Mouse (Mus musculus): ENCODE measurements around the gene Trmt112.
A peak's percentile ranks its signal among the peaks of the same experiment; 100 is the strongest.
"Not testable (repeated sequence)": the region's sequence is repeated elsewhere in the genome, so short reads cannot be mapped to it uniquely, and the experiment has no call there.

Trmt112 gene

DNA sequence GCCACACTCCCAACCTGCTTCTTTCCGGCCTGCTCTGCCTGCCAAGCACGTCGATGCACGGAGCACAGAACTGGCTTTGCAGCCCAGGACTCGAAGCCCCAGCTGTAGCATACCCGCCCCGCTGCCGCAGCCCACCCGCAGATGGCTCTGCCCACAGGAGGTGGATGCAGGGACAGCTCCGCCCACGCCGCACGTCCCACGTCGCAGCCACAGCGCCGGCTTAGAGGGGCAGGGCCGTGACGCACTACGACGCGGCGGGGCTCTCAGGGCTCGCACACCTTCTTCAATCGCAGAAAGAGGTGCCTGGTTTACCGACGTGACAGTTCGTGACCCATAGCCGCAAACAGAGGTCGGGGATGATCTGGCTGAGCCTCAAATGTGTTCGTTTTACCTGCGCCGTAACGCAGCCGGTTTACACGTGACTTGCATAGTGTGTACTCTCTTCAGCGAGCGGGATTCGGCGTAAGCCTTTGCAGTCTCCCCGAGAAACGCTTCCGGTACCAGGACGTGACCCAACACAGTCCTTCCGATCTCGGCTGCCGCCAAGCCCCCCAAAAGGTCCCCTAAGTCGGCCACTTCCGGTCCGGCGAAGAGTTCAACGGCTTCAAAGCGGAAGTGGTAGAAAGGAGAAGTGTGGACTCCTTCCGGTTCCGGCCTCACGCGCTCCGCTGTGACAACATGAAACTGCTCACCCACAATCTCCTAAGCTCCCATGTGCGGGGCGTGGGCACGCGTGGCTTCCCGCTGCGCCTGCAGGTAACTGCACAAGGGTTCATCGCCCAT is at the start of gene Trmt112, which contains the start of gene Prdx5:
TSS of gene Trmt112 (plus strand) at position 192 of the 783 bp plus-strand sequence.
TSS of gene Prdx5 (minus strand) at position 600 of the 783 bp plus-strand sequence.
- peak; percentile 91 for DNase-seq (ENCODE audit: low spot score)

DNA sequence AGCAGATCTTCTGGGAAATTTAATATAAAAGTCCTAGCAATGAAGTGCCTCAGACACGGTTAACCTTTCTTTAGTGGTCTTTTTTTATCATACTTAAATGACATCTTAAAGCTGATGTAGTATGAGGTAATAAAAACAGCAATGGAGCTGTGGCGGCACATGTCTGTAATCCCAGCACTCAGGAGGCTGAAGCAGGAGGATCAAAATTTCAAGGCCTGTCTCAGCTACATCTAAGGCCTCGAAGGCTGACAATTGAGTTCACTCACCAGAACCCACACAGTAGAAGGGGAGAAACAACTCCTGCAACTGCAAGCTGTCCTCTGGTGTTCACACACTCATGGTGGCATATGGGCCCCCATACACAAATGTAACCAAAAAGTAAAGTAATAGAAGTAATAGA is 49.5 kb upstream of the Trmt112 start:
- no peak for DNase-seq (ENCODE audit: low spot score)

DNA sequence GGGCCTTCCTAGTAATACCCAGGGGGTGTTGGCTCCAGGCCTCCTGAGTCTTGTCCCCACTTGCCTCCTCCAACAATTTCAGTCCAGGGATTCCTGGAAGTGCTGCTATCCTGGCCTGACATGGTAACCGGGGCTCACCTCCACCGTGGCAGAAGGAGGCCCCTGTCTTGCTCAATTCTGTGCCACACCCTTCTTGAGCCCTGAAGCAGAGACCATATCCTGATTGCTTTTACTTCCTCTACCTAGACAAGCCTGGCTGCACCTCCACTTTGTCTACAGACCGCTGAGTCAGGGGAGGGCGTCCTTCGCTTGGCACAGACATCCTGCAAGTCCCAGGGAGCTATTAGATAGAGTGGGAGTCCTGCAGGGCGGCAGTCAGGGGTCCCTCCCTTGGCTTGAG is 48.8 kb upstream of the Trmt112 start:
- DNase-seq (ENCODE audit: low spot score): no peak

DNA sequence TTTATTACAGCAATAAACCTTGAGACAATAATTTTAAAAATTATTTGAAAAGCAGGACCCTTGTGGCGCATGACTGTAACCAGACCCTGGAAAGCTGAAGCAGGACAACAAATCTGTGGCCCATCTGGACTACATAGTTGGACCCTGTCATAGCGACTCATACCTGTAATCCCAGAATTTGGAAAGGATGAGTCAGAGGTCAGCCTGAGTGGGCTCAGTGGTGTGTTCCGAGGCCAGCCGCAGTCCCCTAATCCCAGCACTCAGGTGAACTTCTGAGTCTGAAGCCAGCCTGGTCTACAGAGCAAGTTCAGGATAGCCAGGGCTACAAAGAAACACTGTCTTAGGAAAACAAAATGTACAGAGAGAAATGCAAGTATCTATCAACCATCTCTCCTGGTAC is 48.0 kb upstream of the Trmt112 start:
- no peak for DNase-seq (ENCODE audit: low spot score)

DNA sequence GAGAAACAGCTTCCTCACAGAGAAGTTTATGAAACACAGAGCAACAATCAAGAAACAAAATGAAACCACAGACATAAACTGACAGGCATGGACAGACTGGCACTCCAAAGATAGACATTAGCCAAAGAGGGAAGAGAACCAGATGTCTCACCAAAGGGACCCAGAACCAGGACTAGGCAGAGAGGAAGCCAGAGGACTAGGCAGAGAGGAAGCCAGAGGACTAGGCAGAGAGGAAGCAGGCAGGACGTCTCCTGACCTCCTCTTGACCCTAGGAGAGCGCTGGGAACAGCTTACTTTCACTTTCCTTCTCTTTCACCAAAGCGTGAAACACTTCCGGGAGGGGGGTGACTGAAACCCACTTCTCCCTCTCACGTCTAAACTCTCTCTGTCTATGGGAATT is 40.1 kb upstream of the Trmt112 start:
- DNase-seq (ENCODE audit: low spot score): peak; percentile 46

DNA sequence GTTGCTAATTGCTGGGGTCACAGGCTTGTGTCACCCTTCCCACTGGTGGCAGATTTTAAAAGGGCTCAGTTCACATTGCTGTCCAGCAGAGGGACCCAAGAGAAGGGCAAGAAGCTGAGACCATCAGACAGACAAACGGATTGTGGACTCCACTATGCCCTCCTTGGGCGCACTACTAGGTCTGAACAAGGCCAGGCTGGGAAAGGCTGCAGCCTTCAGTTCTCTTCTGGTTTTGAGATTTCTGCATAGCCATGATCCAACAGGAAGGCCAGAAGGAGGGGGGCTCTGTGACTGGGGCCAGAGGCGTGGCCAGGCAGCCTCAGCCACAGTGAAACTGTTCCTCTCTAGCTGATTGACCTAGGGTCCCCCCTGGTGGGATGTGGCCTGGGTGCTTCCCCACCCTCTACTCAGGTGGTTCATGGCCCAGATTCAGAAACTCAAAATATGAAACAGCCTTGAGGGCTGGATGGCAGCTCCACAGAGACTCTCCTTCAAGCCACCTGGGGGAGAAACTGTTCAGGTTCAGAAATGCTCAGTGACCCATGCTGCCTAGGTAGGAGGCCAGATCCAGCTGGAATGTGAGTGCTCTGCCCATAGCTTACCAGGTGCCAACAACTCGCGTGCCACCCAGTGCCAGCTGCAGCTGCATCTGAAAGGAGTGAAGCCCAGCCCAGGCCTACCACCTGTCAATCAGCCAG is 37.8 kb upstream of the Trmt112 start:
- no peak for DNase-seq (ENCODE audit: low spot score)

DNA sequence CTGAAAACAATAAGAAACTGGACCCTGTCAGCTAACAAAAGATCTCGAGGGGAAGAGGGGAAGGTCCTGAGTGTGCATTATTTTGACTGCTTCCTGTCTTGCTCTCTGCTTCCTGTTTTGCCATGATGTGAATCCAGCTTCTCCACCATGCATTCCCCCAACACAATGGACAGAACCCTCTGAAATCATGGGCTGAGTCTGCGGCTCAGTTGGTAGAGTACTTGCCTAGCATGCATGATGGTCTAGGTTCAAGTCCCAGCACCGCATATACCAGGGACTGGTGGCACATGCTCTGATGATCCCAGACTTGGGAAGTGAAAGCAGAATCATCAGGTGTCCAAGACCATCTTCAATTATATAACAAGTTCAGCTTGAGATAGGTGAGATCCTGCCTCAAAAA is 36.8 kb upstream of the Trmt112 start:
- no peak for DNase-seq (ENCODE audit: low spot score)

DNA sequence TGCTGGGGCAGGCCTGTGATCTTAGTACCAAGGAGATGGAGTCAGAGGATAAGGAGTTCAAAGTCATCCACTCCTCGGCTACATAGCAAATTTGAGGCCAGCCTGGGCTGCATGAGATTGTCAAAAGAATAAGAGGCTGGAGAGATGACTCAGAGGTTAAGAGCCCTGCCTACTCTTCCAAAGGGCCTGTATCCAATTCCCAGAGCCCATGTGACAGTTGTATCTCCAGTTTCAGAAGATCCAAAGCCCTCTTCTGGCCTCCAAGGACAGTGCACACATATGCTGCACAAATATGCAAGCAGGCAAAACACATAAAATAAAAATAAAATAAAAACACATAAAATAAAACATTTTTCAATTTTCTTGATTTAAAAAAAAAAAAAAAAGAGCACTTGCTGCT is 35.2 kb upstream of the Trmt112 start:
- no peak for DNase-seq (ENCODE audit: low spot score)

DNA sequence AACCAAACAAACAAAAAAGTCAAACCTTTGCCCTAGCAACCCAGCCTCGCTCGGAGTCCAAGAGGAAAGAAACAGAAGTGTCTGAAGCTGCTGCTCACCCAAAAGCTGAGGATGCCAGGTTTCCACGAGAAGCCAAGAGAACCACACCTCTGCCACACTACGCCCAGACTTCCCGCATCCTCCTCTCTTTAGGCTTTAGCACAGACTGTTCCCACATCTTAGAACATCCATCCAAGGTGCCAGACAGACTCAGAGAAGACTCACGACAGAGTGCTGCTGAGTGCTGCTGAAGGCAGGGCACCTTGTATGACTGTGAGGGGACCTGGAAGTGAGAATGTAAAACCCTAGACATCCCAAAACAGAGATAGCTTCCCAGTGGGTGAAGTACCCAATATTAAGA is 33.7 kb upstream of the Trmt112 start:
- DNase-seq (ENCODE audit: low spot score): no peak

DNA sequence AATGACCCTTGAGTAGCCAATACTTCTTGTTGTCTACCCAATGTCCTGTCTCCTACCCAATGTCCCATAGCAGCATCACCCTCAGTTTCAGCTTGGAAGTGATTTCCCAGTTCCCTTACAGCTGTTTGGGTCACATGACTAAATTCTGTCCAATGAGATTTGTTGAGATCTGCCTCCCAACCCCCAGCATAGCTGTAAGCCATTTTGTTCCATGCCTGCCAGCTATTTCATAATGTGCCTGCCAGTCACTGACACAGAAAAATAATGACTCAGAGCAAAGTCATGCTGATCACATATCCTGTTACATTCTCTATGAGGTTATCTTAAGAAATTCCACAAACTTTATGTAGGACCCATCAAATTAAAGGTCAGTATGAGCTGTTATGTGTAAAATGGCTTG is 32.7 kb upstream of the Trmt112 start:
- DNase-seq (ENCODE audit: low spot score): no peak

DNA sequence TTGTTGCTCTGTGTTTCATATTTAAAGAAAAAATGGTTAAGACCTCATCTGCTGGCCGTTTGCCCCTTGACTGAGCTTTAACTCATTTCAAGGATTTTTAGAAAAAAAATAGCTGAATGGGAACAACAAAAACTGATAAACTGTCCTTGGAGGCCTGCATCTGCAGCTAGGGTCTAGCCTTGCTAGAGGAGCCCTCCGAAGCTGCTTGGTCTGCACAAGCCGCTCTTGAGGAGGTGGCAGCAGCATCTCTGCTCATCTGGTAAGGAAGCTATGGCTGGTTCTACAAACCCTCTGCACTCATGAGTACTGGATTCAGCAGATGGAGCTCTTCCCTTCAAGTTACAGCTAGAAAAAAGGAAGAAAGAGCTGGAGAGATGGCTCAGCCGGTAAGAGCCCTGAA is 31.5 kb upstream of the Trmt112 start:
- DNase-seq (ENCODE audit: low spot score): peak; percentile 44

DNA sequence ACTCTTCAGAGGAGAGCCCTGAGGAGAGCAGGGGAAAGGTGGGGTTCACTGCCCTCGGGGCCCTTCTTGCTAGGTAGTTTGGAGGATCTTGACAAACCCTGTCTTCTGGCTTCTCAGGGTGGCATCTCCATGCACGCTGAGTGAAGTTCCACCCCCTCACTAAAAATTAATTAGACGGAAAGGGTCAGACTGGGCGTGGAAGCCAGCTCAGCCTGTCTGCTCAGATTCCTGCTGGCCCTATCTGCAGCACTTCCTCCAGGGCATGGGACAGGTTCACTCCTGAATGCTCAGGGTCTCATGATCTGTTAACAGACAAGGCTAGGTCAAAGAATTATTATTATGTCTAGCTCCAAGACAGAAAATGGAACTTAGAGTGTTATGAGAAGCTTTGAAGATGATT is 17.0 kb upstream of the Trmt112 start:
- no peak for DNase-seq (ENCODE audit: low spot score)

DNA sequence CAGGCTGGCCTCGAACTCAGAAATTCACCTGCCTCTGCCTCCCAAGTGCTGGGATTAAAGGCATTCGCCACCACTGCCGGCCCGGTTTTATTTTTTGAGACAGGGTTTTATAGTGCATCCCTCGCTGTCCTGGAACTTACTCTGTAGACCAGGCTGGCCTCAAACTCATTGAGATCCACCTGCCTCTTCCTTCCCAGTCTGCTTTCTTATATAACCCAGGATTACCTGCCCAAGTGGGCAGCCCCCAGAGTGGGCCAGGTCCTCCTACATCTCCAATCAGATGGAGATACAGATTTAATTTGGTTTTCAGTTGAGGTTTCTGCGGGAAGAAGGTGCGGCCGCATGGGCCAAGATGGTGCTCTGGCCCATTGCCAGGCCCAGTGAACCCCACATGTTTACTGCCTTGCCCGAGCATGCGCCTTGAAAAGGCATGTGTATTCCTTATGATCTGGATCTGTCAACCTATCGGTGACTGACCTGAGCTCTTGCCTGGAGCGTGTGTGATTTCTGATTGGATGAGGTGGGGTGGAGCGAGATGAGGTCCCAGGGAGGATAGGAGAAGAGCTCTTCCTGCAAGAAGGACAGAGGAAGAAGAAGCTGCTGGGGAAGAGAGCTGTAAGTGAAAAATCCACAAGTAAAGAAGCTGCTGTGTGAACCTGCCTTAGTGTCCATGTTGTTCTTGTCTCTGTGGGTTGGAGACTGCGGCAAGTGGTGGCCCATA is 15.6 kb upstream of the Trmt112 start:
- no peak for DNase-seq (ENCODE audit: low spot score)

DNA sequence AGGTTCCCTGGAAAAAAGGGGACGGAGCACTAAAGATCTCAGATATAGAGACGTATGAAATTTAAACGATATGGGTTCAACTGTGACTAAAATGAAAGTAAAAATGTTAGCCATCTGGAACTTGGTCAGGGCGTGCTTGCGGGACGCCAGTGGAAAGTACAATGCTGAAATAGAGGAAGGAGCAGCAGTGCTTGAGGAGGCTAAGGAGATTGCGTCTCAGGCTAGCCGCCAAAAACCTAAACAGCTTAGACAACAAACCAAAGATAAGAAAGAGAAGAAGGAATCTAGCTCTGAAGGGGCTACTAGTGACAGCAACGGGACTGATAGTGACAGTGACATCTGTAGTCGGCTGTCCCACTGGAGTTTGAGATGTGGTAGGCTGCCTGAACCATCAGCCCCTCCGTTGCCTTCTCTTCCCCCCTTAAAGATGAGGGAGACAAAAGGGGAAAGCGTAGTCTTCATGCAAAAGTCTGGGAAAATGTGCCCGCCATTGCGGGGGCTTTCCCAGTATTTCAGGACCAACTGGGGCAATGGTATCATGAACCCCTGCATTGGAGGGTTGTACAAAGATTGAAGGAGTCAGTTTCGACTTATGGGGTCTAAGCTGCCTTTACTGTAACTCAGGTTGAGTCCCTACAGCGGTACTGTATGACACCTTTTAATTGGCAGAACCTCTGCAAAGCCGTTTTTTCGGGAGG is 13.7 kb upstream of the Trmt112 start:
- not testable (repeated sequence) for DNase-seq (ENCODE audit: low spot score)

DNA sequence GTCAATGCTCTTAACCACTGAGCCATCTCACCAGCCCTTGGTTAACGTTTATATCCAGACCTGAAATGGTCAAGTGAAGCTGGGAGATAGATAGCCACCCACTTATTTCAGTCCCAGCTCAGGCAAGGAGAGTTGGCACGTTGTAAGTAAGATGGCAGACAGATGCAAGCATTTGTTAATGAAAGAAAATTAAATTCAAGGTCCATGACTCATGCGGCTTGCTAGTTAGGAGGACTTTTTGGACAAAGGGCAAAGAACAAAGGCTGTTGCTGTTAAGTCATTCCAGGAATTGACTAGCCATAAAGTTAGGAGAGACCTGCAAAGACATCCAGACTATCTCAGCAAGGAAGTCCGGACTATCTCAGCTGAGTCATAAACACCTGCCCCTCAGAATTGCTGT is 9.9 kb upstream of the Trmt112 start:
- no peak for DNase-seq (ENCODE audit: low spot score)

DNA sequence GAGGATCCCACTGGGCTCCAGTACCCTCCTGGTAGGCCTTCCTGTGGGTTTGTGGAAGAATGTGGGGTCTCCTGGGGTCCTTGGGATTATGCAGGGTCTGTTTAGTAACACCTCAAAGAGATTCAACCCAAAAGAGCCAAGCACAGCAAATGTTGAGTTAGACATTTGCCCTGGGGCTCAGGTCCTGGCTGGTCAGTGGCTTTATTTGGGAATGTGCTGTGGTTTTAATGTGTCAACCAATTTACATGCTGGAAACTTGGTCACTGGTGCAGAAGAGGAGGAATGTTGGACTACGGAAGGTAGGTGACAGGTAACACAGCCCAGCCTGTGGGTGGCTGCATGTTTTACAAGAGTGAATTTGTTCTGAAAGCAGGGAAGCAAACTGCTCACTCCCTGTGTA is 6.5 kb upstream of the Trmt112 start:
- DNase-seq (ENCODE audit: low spot score): no peak

DNA sequence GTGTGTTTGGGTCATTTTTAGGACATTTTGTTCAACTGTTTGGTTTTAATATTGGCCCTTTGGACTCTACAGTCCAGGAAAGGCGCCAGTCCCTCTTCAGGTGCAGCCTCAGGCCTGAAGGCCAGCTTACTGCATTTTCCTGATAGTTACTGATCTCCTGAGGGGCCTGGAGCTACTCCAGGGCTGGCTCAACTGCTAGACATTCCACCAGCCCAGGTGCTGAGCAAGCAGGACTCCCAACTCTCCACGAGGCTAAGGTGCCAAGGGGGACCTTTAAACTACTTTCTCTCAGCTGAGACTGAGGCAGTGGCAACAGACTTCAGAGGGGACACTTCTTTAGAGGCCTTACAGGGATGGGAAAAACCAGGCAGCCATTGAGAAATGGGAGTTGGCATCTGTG is 4.7 kb upstream of the Trmt112 start:
- no peak for DNase-seq (ENCODE audit: low spot score)

DNA sequence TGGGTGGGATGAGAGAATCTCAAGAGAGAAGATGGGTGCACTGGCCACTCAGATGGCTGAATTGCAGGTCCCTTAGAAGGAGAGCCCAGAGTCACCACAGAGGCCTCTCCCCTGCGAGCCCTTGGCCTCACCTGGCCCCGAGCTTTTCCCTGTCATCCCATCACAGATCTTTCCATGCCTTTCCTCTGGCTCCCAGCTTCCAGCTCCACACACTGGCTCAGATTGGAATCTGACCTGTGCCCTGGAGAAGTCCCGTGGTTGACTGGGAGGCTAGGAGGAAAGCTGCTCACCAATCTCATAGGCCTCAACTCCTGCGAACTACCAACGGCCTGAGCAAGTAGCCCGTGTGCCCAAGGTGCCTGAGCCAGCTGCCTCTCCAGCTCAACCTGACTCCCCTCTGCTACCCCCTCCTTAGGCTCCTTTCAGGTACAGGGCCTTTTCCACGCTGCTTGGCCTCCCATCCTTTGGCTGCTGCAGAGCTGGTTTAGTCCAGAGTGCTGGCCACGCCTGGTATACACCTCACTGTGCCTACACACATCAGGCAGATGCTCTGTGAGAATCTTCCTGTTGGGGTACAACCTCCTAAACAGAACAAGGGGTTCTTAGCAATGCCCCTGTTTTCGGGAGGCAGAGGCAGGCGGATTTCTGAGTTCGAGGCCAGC is 3.9 kb upstream of the Trmt112 start:
- peak; percentile 6 for DNase-seq (ENCODE audit: low spot score)

DNA sequence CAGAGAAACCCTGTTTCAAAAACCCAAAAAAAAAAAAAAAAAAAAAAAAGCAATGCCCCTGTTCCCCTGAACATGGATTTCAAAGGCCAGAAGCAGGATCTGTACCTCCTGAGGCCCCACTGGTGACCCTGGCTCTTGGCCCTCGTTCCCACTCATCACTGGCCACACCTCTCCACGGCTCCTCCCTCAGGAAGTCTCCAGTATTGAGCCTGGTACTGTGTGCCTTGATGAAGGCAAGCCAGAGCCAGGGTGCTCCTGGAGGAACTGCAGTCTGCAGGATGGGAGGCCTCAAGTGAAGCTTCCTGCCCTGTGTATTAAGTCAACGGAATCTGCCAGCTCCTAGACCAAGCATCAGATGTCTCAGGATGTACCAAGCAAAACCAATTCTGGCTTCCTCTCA is 3.3 kb upstream of the Trmt112 start:
- peak; percentile 8 for DNase-seq (ENCODE audit: low spot score)

DNA sequence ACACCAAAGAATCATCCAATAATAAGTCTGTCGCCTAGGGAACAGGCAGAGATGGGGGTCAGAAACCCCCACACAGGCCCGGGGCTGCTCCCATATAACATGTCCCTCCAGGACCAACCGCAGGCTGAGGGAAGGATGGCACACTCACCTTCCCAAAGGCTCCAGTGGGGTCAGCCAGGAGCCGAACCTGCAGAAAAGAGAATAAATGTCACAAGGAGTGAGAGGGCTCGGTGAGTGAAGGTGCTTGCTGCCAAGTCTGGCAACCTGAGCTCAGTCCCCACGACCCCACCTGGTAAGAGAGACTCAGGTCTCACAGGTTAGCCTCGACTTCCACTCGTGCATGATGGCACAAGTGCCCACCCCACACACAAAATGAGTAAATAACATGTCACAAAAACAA is 2.4 kb upstream of the Trmt112 start:
- no peak for DNase-seq (ENCODE audit: low spot score)

DNA sequence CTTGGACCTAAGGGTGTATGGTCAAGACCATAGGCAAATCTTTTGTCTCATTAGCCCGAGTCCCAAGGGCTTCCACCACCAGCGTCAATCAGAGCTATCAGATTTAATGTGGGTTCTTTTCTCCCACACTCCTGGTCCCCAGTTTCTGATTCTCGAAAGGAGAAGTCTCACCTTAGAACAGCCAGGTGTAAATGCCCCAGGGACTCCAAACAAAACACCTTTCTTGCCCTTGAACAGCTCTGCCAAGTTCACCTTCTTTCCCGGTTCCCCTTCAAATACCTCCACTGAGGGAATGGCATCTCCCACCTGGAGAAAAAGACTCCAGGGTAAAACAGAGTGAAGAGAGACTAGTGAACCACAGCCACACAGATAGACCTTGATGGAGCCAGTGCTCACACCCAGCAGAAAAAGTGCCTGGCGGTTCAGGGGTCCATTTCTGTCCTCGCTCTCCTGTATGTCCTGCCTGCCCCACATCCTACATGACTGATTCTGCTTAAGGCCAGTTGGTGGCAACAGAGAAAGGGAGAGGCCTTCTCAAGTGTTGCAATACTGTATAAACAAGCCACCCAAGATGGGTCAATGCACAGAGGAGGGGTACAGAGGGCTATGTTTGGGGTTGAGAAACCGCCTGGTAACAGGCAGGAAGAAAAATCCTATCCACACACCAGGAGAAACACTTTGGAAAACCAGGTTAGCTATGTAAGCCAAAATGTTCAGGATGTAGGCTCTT is 1.5 kb upstream of the Trmt112 start:
- DNase-seq (ENCODE audit: low spot score): peak; percentile 6

All from testis, postnatal 14 days (tissue).